ENCODE assay signal across 12 mouse cellular contexts in genomic region chr9:37235951-37236737, GRCm38 (mm10). TPM values are rescaled to one million over a fixed set of nuclear protein-coding genes. Genes with fewer than 3 reads are reported as not detected.
DNase-seq lines count a peak whose midpoint lies in the region; ATAC-seq and TF ChIP-seq lines count a peak whose summit lies in the region.
"Had no signal": no experiment of that assay in that cellular context is flagged by ENCODE, and none has a peak within 500 bp of the region (broad histone marks: within the 10 kb centered on the region; RNA-seq: fewer than 3 reads in every experiment).

No protein-coding gene starts in this region.

- peaks cover 0 to 18% of the 10 kb centered on the region in 2 experiments; a peak in 3 of 4 replicates for H3K4me1 ChIP-seq in MEL (ENCODE audit: control insufficient read depth in 1 of 2, insufficient read depth in 2 of 2, low read length in 2 of 2)
- no peaks in the 10 kb centered on the region for H3K4me1 ChIP-seq in brown adipose tissue, adult 24 weeks (ENCODE audit: control insufficient read depth, insufficient read depth, insufficient read length, low read length)
- H3K4me1 ChIP-seq in stomach, embryonic 16.5 days (ENCODE audit: control insufficient read depth, insufficient read depth, low read length), result 0 out of 2 replicates have a peak, but pooled peaks cover 3% of the 10 kb centered on the region
- no peaks in the 10 kb centered on the region for H3K4me1 ChIP-seq in forebrain, embryonic 16.5 days (replicated peaks; ENCODE audit: control insufficient read depth, insufficient read depth, low read length)
- H3K4me1 ChIP-seq: limb, embryonic 15.5 days; stomach, embryonic 15.5 days had no signal

- 59% methylated on average over 4 of the region's 4 CpGs for WGBS in stomach, embryonic 16.5 days
- WGBS in forebrain, embryonic 16.5 days, result 76% methylated on average over 4 of the region's 4 CpGs

- TF ChIP-seq CTCF in MEL (IDR thresholded peaks at IDR 0.05 in 2 of 3, conservative IDR thresholded peaks at IDR 0.05 in 1 of 3; ENCODE audit: control insufficient read depth in 1 of 3, insufficient read depth in 1 of 3, low read depth in 2 of 3, low read length in 3 of 3, poor library complexity in 1 of 3, severe bottlenecking in 1 of 3), result no peak

- TF ChIP-seq RAD21 in MEL (IDR thresholded peaks at IDR 0.05; ENCODE audit: low read depth, low read length), result no peak

- DNase-seq in heart, postnatal 10 days, result peak; percentile 23 to 33
- DNase-seq in heart, postnatal 36 days, result no peak
- peak; percentile 89 for DNase-seq in MEL (ENCODE audit: low read depth, low spot score)
- no peak for DNase-seq in layer of hippocampus, postnatal 25 days (ENCODE audit: extremely low spot score in 1 of 2, low spot score in 1 of 2)
- DNase-seq in ovary, postnatal 36 days (ENCODE audit: low spot score), result no peak
- DNase-seq: forebrain, postnatal 0 days had no signal

- no peak overlapping the region for H3K4me2 ChIP-seq in stomach, embryonic 16.5 days (ENCODE audit: low read depth, low read length)
- no peak overlapping the region for H3K4me2 ChIP-seq in forebrain, embryonic 16.5 days (ENCODE audit: low read length)
- H3K4me2 ChIP-seq: limb, embryonic 15.5 days; stomach, embryonic 15.5 days had no signal

- peaks cover 0 to 12% of the 10 kb centered on the region in 2 experiments; a peak in 2 of 4 replicates for H3K36me3 ChIP-seq in MEL (ENCODE audit: control insufficient read depth in 1 of 2, insufficient read depth in 2 of 2, low read length in 2 of 2)
- H3K36me3 ChIP-seq in stomach, embryonic 16.5 days (ENCODE audit: control insufficient read depth, insufficient read depth, low read length), result no peaks in the 10 kb centered on the region
- no peaks in the 10 kb centered on the region for H3K36me3 ChIP-seq in forebrain, embryonic 16.5 days (ENCODE audit: control insufficient read depth, insufficient read depth)
- H3K36me3 ChIP-seq: stomach, embryonic 15.5 days had no signal

- peak overlapping the region; percentile 40; the same call in 1 of the 2 replicates for H3K27ac ChIP-seq in MEL (ENCODE audit: control insufficient read depth, low read depth, low read length)
- peak overlapping the region; percentile 42 for H3K27ac ChIP-seq in brown adipose tissue, adult 24 weeks (replicated peaks; ENCODE audit: low read depth, low read length)
- H3K27ac ChIP-seq in stomach, embryonic 16.5 days (ENCODE audit: low read length), result no peak overlapping the region
- no peak overlapping the region for H3K27ac ChIP-seq in forebrain, embryonic 16.5 days (ENCODE audit: low read length)
- H3K27ac ChIP-seq: hindbrain, embryonic 10.5 days; limb, embryonic 15.5 days; stomach, embryonic 15.5 days had no signal

- H3K4me3 ChIP-seq in MEL (ENCODE audit: control insufficient read depth in 1 of 2, insufficient read depth in 1 of 2, low read depth in 2 of 2, low read length in 2 of 2), result no peak overlapping the region
- no peak overlapping the region for H3K4me3 ChIP-seq in brown adipose tissue, adult 24 weeks (ENCODE audit: insufficient read depth, low read depth, low read length)
- H3K4me3 ChIP-seq in stomach, embryonic 16.5 days (replicated peaks; ENCODE audit: low read length), result no peak overlapping the region
- no peak overlapping the region for H3K4me3 ChIP-seq in forebrain, embryonic 16.5 days (replicated peaks; ENCODE audit: low read length)
- H3K4me3 ChIP-seq: hindbrain, embryonic 10.5 days; limb, embryonic 15.5 days; stomach, embryonic 15.5 days had no signal

- intact Hi-C loops in heart, postnatal 10 days (cut with DNase I), result no loop called here
- intact Hi-C loops in heart, postnatal 36 days (cut with DNase I), result no loop called here

- no peaks in the 10 kb centered on the region for H3K79me2 ChIP-seq in MEL (ENCODE audit: control insufficient read depth, insufficient read depth, low read length, poor library complexity)

- H3K9ac ChIP-seq in MEL (ENCODE audit: control insufficient read depth, low read depth, low read length, poor library complexity, severe bottlenecking), result no peak overlapping the region
- no peak overlapping the region for H3K9ac ChIP-seq in stomach, embryonic 16.5 days (ENCODE audit: low read length)
- no peak overlapping the region for H3K9ac ChIP-seq in forebrain, embryonic 16.5 days (replicated peaks; ENCODE audit: low read depth, low read length)
- H3K9ac ChIP-seq: forebrain, postnatal 0 days; limb, embryonic 15.5 days; stomach, embryonic 15.5 days had no signal

- peak; percentile 60 to 70 for TF ChIP-seq EP300 in MEL (IDR thresholded peaks at IDR 0.05; ENCODE audit: low read depth in 1 of 2, low read length in 2 of 2)

- peak; percentile 37; the same call in 1 of the 2 replicates for ATAC-seq in stomach, embryonic 16.5 days (ENCODE audit: insufficient read depth, low FRiP score)
- ATAC-seq in forebrain, embryonic 16.5 days, result no peak
- ATAC-seq: forebrain, postnatal 0 days had no signal

- H3K27me3 ChIP-seq in MEL (ENCODE audit: control insufficient read depth in 1 of 2, insufficient read depth in 2 of 2, low read length in 2 of 2), result no peaks in the 10 kb centered on the region
- H3K27me3 ChIP-seq in stomach, embryonic 16.5 days (ENCODE audit: control insufficient read depth, insufficient read depth, low read length), result no peaks in the 10 kb centered on the region
- no peaks in the 10 kb centered on the region for H3K27me3 ChIP-seq in forebrain, embryonic 16.5 days (replicated peaks; ENCODE audit: control insufficient read depth, insufficient read depth, low read length)
- H3K27me3 ChIP-seq: limb, embryonic 15.5 days; stomach, embryonic 15.5 days had no signal

- H3K9me3 ChIP-seq in MEL (replicated peaks; ENCODE audit: insufficient read depth, low read length), result no peaks in the 10 kb centered on the region
- no peaks in the 10 kb centered on the region for H3K9me3 ChIP-seq in stomach, embryonic 16.5 days (replicated peaks; ENCODE audit: control insufficient read depth, low read length)
- H3K9me3 ChIP-seq in forebrain, embryonic 16.5 days (ENCODE audit: control insufficient read depth, low read length), result no peaks in the 10 kb centered on the region
- H3K9me3 ChIP-seq: hindbrain, embryonic 10.5 days; limb, embryonic 15.5 days; stomach, embryonic 15.5 days had no signal

- TF ChIP-seq POLR2A in MEL (IDR thresholded peaks at IDR 0.05; ENCODE audit: control insufficient read depth in 1 of 2, insufficient read depth in 1 of 2, low read depth in 1 of 2, low read length in 2 of 2, poor library complexity in 1 of 2), result no peak

TF ChIP-seq in MEL, 35 proteins besides CTCF, POLR2A, EP300 and RAD21:
- TF ChIP-seq CHD1 (IDR thresholded peaks at IDR 0.05; ENCODE audit: low read depth, low read length) (no peak), MYB (IDR thresholded peaks at IDR 0.05; ENCODE audit: low read depth, low read length) (no peak), JUND (IDR thresholded peaks at IDR 0.05; ENCODE audit: low read depth, low read length) (no peak), ZC3H11A (IDR thresholded peaks at IDR 0.05; ENCODE audit: low read depth, low read length) (no peak), SIN3A (IDR thresholded peaks at IDR 0.05; ENCODE audit: low read length) (peak; percentile 50), ZNF384 (IDR thresholded peaks at IDR 0.05; ENCODE audit: low read depth, low read length) (no peak), MXI1 (IDR thresholded peaks at IDR 0.05; ENCODE audit: low read depth, low read length) (no peak), ETS1 (IDR thresholded peaks at IDR 0.05; ENCODE audit: low read depth, low read length) (peak; percentile 99), TCF12 (IDR thresholded peaks at IDR 0.05; ENCODE audit: low read depth, low read length) (peak; percentile 35; the same call in 1 of the 2 replicates), SMC3 (IDR thresholded peaks at IDR 0.05; ENCODE audit: low read depth, low read length) (no peak), MAFK (IDR thresholded peaks at IDR 0.05; ENCODE audit: borderline replicate concordance, low read depth, low read length) (peak; percentile 69; the same call in 1 of the 2 replicates), POLR2AphosphoS2 (IDR thresholded peaks at IDR 0.05; ENCODE audit: low read length) (no peak), USF1 (IDR thresholded peaks at IDR 0.05; ENCODE audit: low read depth, low read length) (no peak), RCOR1 (IDR thresholded peaks at IDR 0.05; ENCODE audit: low read depth, low read length) (0 out of 2 replicates have a peak, but pooled peaks have one; percentile 7), TAL1 (IDR thresholded peaks at IDR 0.05; ENCODE audit: low read length) (no peak), UBTF (IDR thresholded peaks at IDR 0.05; ENCODE audit: borderline replicate concordance, insufficient read depth, low read depth, low read length) (no peak), HCFC1 (IDR thresholded peaks at IDR 0.05; ENCODE audit: low read depth, low read length) (no peak), GATA1 (IDR thresholded peaks at IDR 0.05; ENCODE audit: low read depth, low read length) (peak; percentile 60), MAX (IDR thresholded peaks at IDR 0.05; ENCODE audit: low read length) (no peak)

RNA-seq across cellular contexts. Expression of gene Slc37a2, which starts 19.4 kb away (rescaled TPM):
- total RNA-seq in heart, postnatal 10 days (2021), result 1 to 10 TPM; 1.4 to 2.1 TPM
- 1 to 10 TPM; 2.5 to 4.5 TPM for total RNA-seq in heart, postnatal 36 days (2021)
- 0.75 and 1.1 TPM in 2 replicates for total RNA-seq in MEL (2012; rRNA removed)
- polyA plus RNA-seq in MEL (2012; ENCODE audit: insufficient read depth in 1 of 2, insufficient read length in 2 of 2, low read depth in 1 of 2, low replicate concordance in 2 of 2, missing spikeins in 1 of 2), result 1 to 10 TPM in 1 of 2 experiments, not detected in 1; 1.4 TPM
- polyA plus RNA-seq in brown adipose tissue, adult 24 weeks (2012; ENCODE audit: insufficient read depth, insufficient read length, missing spikeins), result 1.1 and 1.2 TPM in 2 replicates
- polyA plus RNA-seq in stomach, embryonic 16.5 days (2015; fragmentation: Nextera tagmentation; extraction: Ambion mirVana), result 3.6 and 3.9 TPM in 2 replicates
- 1.0 and 1.3 TPM in 2 replicates for polyA plus RNA-seq in forebrain, embryonic 16.5 days (2015; fragmentation: Nextera tagmentation; extraction: Ambion mirVana)
- 1 to 10 TPM; 1.5 to 2.1 TPM for total RNA-seq in layer of hippocampus, postnatal 25 days (2021)

RNA-seq across cellular contexts. Expression of gene Tmem218, which starts 28.1 kb away (rescaled TPM):
- total RNA-seq in heart, postnatal 10 days (2021), result 1 to 10 TPM; 6.2 to 6.4 TPM
- total RNA-seq in heart, postnatal 36 days (2021), result 1 to 10 TPM; 6.4 to 7.0 TPM
- total RNA-seq in MEL (2012; rRNA removed), result 2.7 and 3.4 TPM in 2 replicates
- polyA plus RNA-seq in MEL (2012; ENCODE audit: insufficient read depth in 1 of 2, insufficient read length in 2 of 2, low read depth in 1 of 2, low replicate concordance in 2 of 2, missing spikeins in 1 of 2), result 1 to 10 TPM in 1 of 2 experiments, not detected in 1; 4.7 TPM
- polyA plus RNA-seq in brown adipose tissue, adult 24 weeks (2012; ENCODE audit: insufficient read depth, insufficient read length, missing spikeins), result 7.1 and 7.5 TPM in 2 replicates
- polyA plus RNA-seq in stomach, embryonic 16.5 days (2015; fragmentation: Nextera tagmentation; extraction: Ambion mirVana), result 9.1 and 9.8 TPM in 2 replicates
- 9.7 and 11.0 TPM in 2 replicates for polyA plus RNA-seq in forebrain, embryonic 16.5 days (2015; fragmentation: Nextera tagmentation; extraction: Ambion mirVana)
- 1 to 10 TPM; 7.9 to 8.5 TPM for total RNA-seq in layer of hippocampus, postnatal 25 days (2021)

Comparison
In these comparisons a context has a peak if more than half of its experiments do, and no peak if none do; other contexts are left out.
1. DNase-seq: peak in heart, postnatal 10 days (2 of 2) and MEL (single experiment); none in heart, postnatal 36 days (0 of 2), layer of hippocampus, postnatal 25 days (0 of 2) and ovary, postnatal 36 days (single experiment).
2. H3K27ac ChIP-seq: peak in MEL (single experiment) and brown adipose tissue, adult 24 weeks (single experiment); none in stomach, embryonic 16.5 days (single experiment) and forebrain, embryonic 16.5 days (single experiment).